Mouse (Mus musculus): ENCODE results near the gene Edil3. TPM values are rescaled to one million over a fixed set of nuclear protein-coding genes. Genes with fewer than 3 reads are reported as not detected.

Gene Edil3
- polyA plus RNA-seq, 1 experiment from 2014 or later = 5.8 TPM

- Histone ChIP-seq H3K4me3 (peak overlapping the region; percentile 83; the same call in 1 of the 2 replicates), H3K4me2 (peak overlapping the region; percentile 100)
- no peak for ATAC-seq (ENCODE audit: extremely low read depth, insufficient number of reproducible peaks, low FRiP score, low TSS enrichment)
Observed at GRCm38 (mm10) chr13:88824441-88824840, 3.2 kb downstream of the Edil3 start.

GRCm38 (mm10) chr13:88828362-88828761 is 7.1 kb downstream of the Edil3 start:
- Histone ChIP-seq H3K36me3 (no peaks in the 10 kb centered on the region), H3K9me3 (no peaks in the 10 kb centered on the region), H3K4me2 (peak overlapping the region; percentile 68), H3K9ac (peak overlapping the region; percentile 54), H3K27me3 (replicated peaks) (no peaks in the 10 kb centered on the region), H3K27ac (replicated peaks) (peak overlapping the region; percentile 59; the same call in 1 of the 2 replicates), H3K4me3 (peak overlapping the region; percentile 45), H3K4me1 (peaks cover 10% of the 10 kb centered on the region)
- WGBS = 11% methylated on average over 10 of the region's 10 CpGs
- 0 out of 2 replicates have a peak, but pooled peaks have one; percentile 14 for ATAC-seq (ENCODE audit: extremely low read depth, insufficient number of reproducible peaks, low FRiP score, low TSS enrichment)

More at GRCm38 (mm10) chr13:88824441-88824840, 3.2 kb downstream of the Edil3 start:
- H3K27me3 ChIP-seq (replicated peaks) = 0 out of 2 replicates have a peak, but pooled peaks cover 2% of the 10 kb centered on the region
- H3K4me1 ChIP-seq = peaks cover 27% of the 10 kb centered on the region
- no peaks in the 10 kb centered on the region for H3K9me3 ChIP-seq
- no peak overlapping the region for H3K27ac ChIP-seq (replicated peaks)
- H3K9ac ChIP-seq = no peak overlapping the region
- H3K36me3 ChIP-seq = no peaks in the 10 kb centered on the region
- 36% methylated on average over 4 of the region's 4 CpGs for WGBS

GRCm38 (mm10) chr13:88833732-88834131 is 12.5 kb downstream of the Edil3 start:
- H3K4me3 ChIP-seq = no peak overlapping the region
- no peaks in the 10 kb centered on the region for H3K4me1 ChIP-seq
- no peak overlapping the region for H3K27ac ChIP-seq (replicated peaks)
- no peaks in the 10 kb centered on the region for H3K9me3 ChIP-seq
- H3K27me3 ChIP-seq (replicated peaks) = no peaks in the 10 kb centered on the region
- no peak overlapping the region for H3K9ac ChIP-seq
- no peaks in the 10 kb centered on the region for H3K36me3 ChIP-seq
- WGBS = 65% methylated on average over 1 of the region's 1 CpGs
- H3K4me2 ChIP-seq = no peak overlapping the region
- no peak for ATAC-seq (ENCODE audit: extremely low read depth, insufficient number of reproducible peaks, low FRiP score, low TSS enrichment)

- no peak overlapping the region for H3K27ac ChIP-seq (replicated peaks)
- no peaks in the 10 kb centered on the region for H3K4me1 ChIP-seq
- 67% methylated on average over 4 of the region's 4 CpGs for WGBS
- no peaks in the 10 kb centered on the region for H3K9me3 ChIP-seq
- H3K4me3 ChIP-seq = no peak overlapping the region
- H3K27me3 ChIP-seq (replicated peaks) = no peaks in the 10 kb centered on the region
- no peak overlapping the region for H3K9ac ChIP-seq
- H3K36me3 ChIP-seq = no peaks in the 10 kb centered on the region
- no peak for ATAC-seq (ENCODE audit: extremely low read depth, insufficient number of reproducible peaks, low FRiP score, low TSS enrichment)
- H3K4me2 ChIP-seq = no peak overlapping the region
Observed at GRCm38 (mm10) chr13:88849739-88850138, 28.5 kb downstream of the Edil3 start.

GRCm38 (mm10) chr13:88879960-88880359 is 58.7 kb downstream of the Edil3 start:
- WGBS = 88% methylated on average over 2 of the region's 2 CpGs
- H3K9me3 ChIP-seq = no peaks in the 10 kb centered on the region
- H3K36me3 ChIP-seq = no peaks in the 10 kb centered on the region
- H3K9ac ChIP-seq = no peak overlapping the region
- H3K4me2 ChIP-seq = no peak overlapping the region
- H3K27ac ChIP-seq (replicated peaks) = no peak overlapping the region
- H3K27me3 ChIP-seq (replicated peaks) = no peaks in the 10 kb centered on the region
- ATAC-seq (ENCODE audit: extremely low read depth, insufficient number of reproducible peaks, low FRiP score, low TSS enrichment) = no peak
- H3K4me3 ChIP-seq = no peak overlapping the region
- H3K4me1 ChIP-seq = no peaks in the 10 kb centered on the region

- Histone ChIP-seq H3K9me3 (no peaks in the 10 kb centered on the region), H3K27ac (replicated peaks) (no peak overlapping the region), H3K36me3 (no peaks in the 10 kb centered on the region), H3K4me2 (no peak overlapping the region), H3K27me3 (replicated peaks) (no peaks in the 10 kb centered on the region), H3K9ac (no peak overlapping the region), H3K4me3 (no peak overlapping the region), H3K4me1 (no peaks in the 10 kb centered on the region)
- no peak for ATAC-seq (ENCODE audit: extremely low read depth, insufficient number of reproducible peaks, low FRiP score, low TSS enrichment)
- 73% methylated on average over 3 of the region's 3 CpGs for WGBS
Observed at GRCm38 (mm10) chr13:88890728-88891127, 69.5 kb downstream of the Edil3 start.

- 78% methylated on average over 3 of the region's 3 CpGs for WGBS
- no peaks in the 10 kb centered on the region for H3K9me3 ChIP-seq
- no peaks in the 10 kb centered on the region for H3K36me3 ChIP-seq
- no peak for ATAC-seq (ENCODE audit: extremely low read depth, insufficient number of reproducible peaks, low FRiP score, low TSS enrichment)
- no peak overlapping the region for H3K4me3 ChIP-seq
- H3K27me3 ChIP-seq (replicated peaks) = no peaks in the 10 kb centered on the region
- no peaks in the 10 kb centered on the region for H3K4me1 ChIP-seq
- no peak overlapping the region for H3K4me2 ChIP-seq
- H3K9ac ChIP-seq = no peak overlapping the region
- H3K27ac ChIP-seq (replicated peaks) = no peak overlapping the region
Observed at GRCm38 (mm10) chr13:88900046-88900445, 78.8 kb downstream of the Edil3 start.

GRCm38 (mm10) chr13:88907405-88907804 is 86.1 kb downstream of the Edil3 start:
- Histone ChIP-seq H3K36me3 (no peaks in the 10 kb centered on the region), H3K27me3 (replicated peaks) (no peaks in the 10 kb centered on the region), H3K9me3 (no peaks in the 10 kb centered on the region), H3K9ac (no peak overlapping the region), H3K4me1 (0 out of 2 replicates have a peak, but pooled peaks cover 3% of the 10 kb centered on the region), H3K4me2 (no peak overlapping the region), H3K27ac (replicated peaks) (no peak overlapping the region), H3K4me3 (no peak overlapping the region)
- WGBS = 91% methylated on average over 1 of the region's 1 CpGs
- no peak for ATAC-seq (ENCODE audit: extremely low read depth, insufficient number of reproducible peaks, low FRiP score, low TSS enrichment)

GRCm38 (mm10) chr13:88908187-88908586 is 86.9 kb downstream of the Edil3 start:
- WGBS = 46% methylated on average over 1 of the region's 1 CpGs

GRCm38 (mm10) chr13:88916503-88916902 is 95.2 kb downstream of the Edil3 start:
- H3K9me3 ChIP-seq = no peaks in the 10 kb centered on the region
- H3K27ac ChIP-seq (replicated peaks) = no peak overlapping the region
- no peak for ATAC-seq (ENCODE audit: extremely low read depth, insufficient number of reproducible peaks, low FRiP score, low TSS enrichment)
- 57% methylated on average over 2 of the region's 2 CpGs for WGBS
- H3K36me3 ChIP-seq = no peaks in the 10 kb centered on the region
- H3K4me3 ChIP-seq = no peak overlapping the region
- no peak overlapping the region for H3K4me2 ChIP-seq
- no peaks in the 10 kb centered on the region for H3K4me1 ChIP-seq
- no peaks in the 10 kb centered on the region for H3K27me3 ChIP-seq (replicated peaks)
- H3K9ac ChIP-seq = no peak overlapping the region

More at GRCm38 (mm10) chr13:88908187-88908586, 86.9 kb downstream of the Edil3 start:
- Histone ChIP-seq H3K27ac (replicated peaks) (no peak overlapping the region), H3K4me2 (no peak overlapping the region), H3K27me3 (replicated peaks) (no peaks in the 10 kb centered on the region), H3K4me1 (0 out of 2 replicates have a peak, but pooled peaks cover 3% of the 10 kb centered on the region), H3K9me3 (no peaks in the 10 kb centered on the region), H3K4me3 (no peak overlapping the region), H3K9ac (no peak overlapping the region), H3K36me3 (no peaks in the 10 kb centered on the region)
- no peak for ATAC-seq (ENCODE audit: extremely low read depth, insufficient number of reproducible peaks, low FRiP score, low TSS enrichment)

- ATAC-seq (ENCODE audit: extremely low read depth, insufficient number of reproducible peaks, low FRiP score, low TSS enrichment) = no peak
- Histone ChIP-seq H3K9ac (no peak overlapping the region), H3K4me2 (no peak overlapping the region), H3K27me3 (replicated peaks) (no peaks in the 10 kb centered on the region), H3K36me3 (no peaks in the 10 kb centered on the region), H3K4me1 (no peaks in the 10 kb centered on the region), H3K4me3 (no peak overlapping the region), H3K9me3 (no peaks in the 10 kb centered on the region), H3K27ac (replicated peaks) (no peak overlapping the region)
- 71% methylated on average over 4 of the region's 4 CpGs for WGBS
Observed at GRCm38 (mm10) chr13:88929626-88930025, 108.4 kb downstream of the Edil3 start.

- H3K27me3 ChIP-seq (replicated peaks) = no peaks in the 10 kb centered on the region
- H3K27ac ChIP-seq (replicated peaks) = no peak overlapping the region
- ATAC-seq (ENCODE audit: extremely low read depth, insufficient number of reproducible peaks, low FRiP score, low TSS enrichment) = no peak
- H3K9ac ChIP-seq = no peak overlapping the region
- no peaks in the 10 kb centered on the region for H3K36me3 ChIP-seq
- H3K4me3 ChIP-seq = no peak overlapping the region
- no peaks in the 10 kb centered on the region for H3K4me1 ChIP-seq
- no peaks in the 10 kb centered on the region for H3K9me3 ChIP-seq
- 62% methylated on average over 2 of the region's 2 CpGs for WGBS
- no peak overlapping the region for H3K4me2 ChIP-seq
Observed at GRCm38 (mm10) chr13:88938564-88938963, 117.3 kb downstream of the Edil3 start.

All from heart, embryonic 13.5 days (tissue).